Mouse (Mus musculus) kidney, adult 18-20 months (tissue): ENCODE measurements at regions not wholly inside any gene's neighbourhood (a gene's known extent, or its start where the extent isn't known, plus 50 kb on each side); places are given as distances from the start of the nearest gene placed in this dataset.

Source experiments
- DNase-seq: peaks from one replicate; pipeline ENCODE4 v3.0.0; 2021

DNA sequence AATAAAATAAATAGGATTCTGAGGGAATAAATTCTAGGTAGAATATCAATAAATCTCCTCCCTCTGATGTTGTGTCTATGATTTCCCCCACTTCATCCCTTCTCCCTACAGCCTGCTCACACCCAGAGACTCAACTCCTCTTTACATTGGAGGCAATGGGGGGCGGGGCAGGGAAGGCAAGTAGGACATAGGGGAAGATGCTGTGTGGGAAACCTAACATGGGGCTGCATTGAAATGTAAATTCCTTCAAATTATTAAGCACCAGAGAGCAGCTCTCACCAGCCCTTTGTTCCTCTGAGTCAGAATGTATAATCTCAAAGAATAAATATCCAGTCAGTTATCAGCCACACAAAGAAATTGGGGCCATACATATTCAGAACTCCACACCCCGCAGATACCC, 91.6 kb downstream of the Nuf2 start:
- no peak for DNase-seq

GRCm38 (mm10) chr1:169438006-169438405, 93.3 kb downstream of the Nuf2 start:
- DNase-seq = no peak

GRCm38 (mm10) chr1:169422408-169422807, 108.9 kb downstream of the Nuf2 start:
- no peak for DNase-seq

GRCm38 (mm10) chr1:169421671-169422070, 109.6 kb downstream of the Nuf2 start:
- DNase-seq = no peak

DNA sequence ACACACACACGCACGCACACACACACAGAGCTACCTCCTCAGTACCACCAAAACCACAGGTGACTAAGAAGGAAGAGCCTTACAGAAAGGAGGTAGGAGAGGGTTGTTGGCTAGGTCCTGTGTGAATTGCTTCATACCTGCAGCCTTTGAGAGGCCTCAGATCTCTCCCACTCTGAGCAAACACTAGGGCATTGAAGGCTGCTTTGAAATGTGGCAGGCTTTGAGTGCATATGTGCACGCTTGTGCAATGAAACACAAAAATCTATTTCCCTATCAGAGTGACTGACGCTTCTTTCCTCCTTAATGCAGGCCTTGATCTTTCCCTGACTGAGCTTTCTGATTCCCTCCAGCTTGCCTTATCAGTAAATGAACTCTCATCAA, 112.6 kb downstream of the Nuf2 start:
- no peak for DNase-seq

GRCm38 (mm10) chr1:169417979-169418664, 113.1 kb downstream of the Nuf2 start:
- no peak for DNase-seq

DNA sequence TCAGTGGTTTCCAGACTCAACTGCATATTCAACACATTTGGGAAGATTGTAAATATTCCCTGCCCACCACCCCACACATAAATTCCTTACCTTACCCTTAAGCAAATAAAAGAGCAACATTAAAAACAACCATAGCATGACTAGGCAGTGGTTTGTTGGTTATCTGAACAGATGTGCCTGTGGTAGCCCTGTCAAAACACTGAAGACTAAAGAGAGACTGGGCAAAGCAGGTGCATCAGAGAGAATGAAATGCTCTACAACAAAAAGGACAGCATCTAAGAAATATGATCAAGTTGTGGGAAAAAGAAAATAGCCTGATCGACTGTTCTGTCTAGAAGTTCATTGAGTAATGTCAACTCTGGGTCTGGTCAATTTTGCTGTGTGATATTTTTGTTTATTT, 114.6 kb downstream of the Nuf2 start:
- DNase-seq = no peak

DNA sequence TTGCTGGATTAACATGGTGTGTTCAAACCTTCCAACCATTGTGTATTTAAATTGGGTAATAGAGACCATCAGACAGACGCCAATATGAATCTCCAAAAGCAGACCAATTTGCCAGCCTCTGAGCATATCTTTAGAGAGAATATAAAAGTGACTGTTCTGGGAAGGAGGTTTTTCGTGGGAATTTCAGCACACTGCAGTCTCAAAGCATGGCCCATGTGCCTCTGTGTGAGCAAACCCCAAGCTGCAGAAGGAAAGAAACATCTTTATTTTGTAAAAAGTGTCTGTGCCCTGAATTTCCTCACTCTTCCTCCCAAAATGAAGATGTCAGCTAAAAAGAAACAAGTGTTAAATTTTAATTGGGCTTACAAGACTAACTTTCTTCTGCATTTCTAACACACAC, 123.1 kb downstream of the Nuf2 start:
- DNase-seq = no peak

DNA sequence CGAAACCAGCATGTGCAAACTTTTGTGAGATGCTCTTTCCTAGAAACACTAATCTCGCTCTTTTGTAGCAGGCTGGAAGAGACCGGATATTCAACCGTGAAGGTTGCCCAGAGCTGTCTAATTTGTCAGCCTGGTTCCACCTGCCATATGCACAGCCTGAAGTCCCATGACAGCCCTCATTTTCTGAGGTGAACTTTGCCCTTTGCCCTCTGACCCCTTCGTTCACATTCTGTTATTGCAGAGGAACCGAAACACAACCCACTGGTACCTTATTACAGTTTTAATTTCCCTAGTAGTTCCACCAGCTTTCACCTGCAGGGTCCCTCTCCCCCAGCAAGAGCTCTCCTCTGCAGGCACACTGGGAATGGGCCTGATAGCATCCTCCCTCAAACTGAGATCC, 130.4 kb downstream of the Nuf2 start:
- DNase-seq = no peak

DNA sequence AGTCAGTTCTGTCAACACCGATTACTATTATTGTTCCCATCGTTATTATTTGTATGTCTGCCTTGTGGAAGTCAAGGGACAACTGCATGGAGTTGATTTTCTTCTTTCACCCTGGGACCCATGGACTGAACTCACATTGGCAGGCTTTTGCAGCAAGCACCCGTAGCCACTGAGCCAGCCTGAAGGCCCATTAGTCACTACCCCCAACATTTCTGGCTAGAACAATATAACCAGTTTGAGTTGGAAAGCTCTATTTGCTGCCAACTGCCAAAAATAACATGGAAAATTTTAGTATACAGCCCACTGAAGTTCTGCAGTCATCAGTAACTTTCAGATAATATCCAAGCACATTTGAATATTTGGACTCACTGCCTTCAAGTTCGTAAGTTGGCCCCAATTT, 133.9 kb downstream of the Nuf2 start:
- DNase-seq = no peak

GRCm38 (mm10) chr1:169387056-169387455, 144.2 kb downstream of the Nuf2 start:
- DNase-seq = no peak

GRCm38 (mm10) chr1:169385740-169386424, 145.4 kb downstream of the Nuf2 start:
- DNase-seq = no peak

GRCm38 (mm10) chr1:169374686-169375085, 156.6 kb downstream of the Nuf2 start:
- no peak for DNase-seq

DNA sequence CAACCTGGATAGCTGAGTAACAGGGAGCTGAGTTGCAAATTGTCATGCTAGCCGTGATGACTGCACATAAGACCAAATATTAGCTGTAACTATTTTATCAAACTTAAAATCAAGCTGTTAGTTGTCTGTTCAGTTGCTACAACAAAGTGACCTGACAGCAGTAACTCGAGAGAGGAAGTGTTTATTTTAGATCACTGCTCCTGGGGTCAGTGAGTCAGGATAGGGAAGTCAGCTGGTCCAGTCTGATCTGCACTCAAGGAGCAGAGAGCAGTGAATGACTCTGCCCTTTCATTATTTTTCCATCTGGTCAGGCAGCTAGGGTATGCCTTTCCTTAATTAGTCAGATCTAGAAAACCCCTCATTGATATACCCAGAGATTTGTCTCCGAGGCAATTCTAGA, 162.5 kb downstream of the Nuf2 start:
- DNase-seq = no peak

DNA sequence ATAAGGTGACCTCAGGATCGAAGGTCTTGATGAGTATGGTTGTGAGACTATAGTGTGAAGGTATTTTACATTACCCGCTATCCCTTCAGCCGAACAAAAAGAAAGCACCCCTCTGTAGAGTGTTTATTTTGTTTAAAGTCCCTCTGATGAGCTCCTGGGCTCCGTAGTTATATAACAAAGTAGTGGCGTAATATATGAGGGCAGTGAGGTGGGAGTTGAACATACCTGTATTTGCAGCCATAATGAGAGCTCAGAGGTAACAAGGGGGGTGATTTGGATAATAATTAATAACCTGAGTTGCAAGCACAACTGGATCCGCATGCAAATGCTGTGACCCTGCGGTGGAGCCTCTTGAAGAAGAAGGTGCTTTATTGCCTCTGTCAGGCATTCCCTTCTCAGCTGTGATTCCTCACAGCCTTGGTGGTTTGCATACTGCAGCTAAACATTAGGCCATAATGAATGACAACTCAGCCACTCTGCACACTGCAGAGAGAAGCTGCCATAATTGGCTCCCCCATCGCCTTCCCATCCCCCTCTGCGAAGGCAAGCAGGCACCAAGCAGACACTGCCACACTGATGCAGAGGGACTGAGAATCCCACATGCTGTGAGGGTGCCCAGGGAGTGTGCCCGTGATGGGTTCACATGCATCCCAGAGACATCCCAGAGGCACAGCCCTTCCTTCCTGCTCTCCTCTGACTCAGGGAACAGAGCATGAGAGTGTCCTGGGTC, 163.3 kb downstream of the Nuf2 start:
- no peak for DNase-seq

DNA sequence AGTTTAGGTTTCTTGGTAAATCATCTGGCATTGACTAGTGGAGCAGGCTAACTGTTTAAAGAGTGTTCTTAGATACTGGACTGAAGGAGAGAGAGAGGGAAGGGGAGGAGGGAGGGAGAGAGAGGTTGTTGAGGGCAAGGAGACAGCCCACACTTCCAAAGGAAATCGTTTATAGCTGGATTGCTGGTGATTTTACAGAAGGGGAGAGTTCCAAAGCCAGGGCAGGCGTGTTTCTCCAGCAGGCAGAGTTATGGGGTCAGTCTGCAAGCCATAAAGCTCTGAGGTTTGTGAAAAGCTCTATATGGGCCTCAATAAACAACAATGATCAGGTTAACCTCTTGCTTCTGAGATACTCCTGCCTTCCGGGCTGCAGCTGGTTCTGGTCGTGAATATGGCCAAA, 163.9 kb downstream of the Nuf2 start:
- DNase-seq = no peak

DNA sequence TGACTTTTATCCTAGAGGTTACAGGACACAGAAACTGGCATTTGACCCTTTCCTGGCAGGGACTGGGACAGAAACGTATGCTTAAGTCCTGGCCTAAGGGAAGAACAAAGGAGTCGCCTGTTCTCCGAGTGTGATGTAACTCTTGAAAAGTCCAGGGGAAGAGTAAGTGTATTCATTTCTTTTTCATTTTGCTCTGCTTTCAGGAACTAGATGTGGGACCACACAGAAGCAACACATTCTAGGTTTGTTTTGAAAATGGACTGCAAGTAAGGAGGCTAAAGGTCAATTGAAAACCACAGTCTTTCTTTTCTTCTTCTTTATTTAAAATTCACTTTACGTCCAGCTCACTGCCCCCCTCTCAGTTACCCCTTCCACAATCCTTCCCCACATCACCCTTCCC, 168.7 kb downstream of the Nuf2 start:
- DNase-seq = no peak

- no peak for DNase-seq
Measured at GRCm38 (mm10) chr1:169357652-169358241, 173.5 kb downstream of the Nuf2 start.

DNA sequence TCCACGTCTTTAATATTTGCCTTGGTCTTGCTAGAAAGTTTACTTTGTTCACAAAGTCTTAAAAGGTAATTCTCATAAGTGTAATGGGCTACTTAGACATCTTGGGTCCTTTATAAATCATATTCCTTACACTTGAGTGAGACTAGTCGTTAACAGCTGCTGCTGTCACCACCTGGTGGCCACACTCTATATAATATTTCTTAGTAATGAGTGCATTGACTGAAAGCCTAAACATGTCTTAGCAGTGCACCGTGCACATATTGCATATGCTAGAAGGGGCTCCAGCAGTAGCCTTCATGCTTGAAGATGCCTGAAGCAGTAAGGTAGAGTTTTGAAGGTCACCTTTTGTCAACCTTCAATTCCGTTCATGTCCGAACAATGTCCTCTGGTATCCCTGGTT, 177.2 kb downstream of the Nuf2 start:
- peak; percentile 26 for DNase-seq

- DNase-seq = peak; percentile 34
Measured at GRCm38 (mm10) chr1:169347692-169348091, 183.6 kb downstream of the Nuf2 start.

GRCm38 (mm10) chr1:169346876-169347275, 184.4 kb downstream of the Nuf2 start:
- DNase-seq = no peak

GRCm38 (mm10) chr1:169341131-169341530, 190.1 kb downstream of the Nuf2 start:
- DNase-seq = no peak

- no peak for DNase-seq
Measured at GRCm38 (mm10) chr1:169338461-169338860, 192.8 kb downstream of the Nuf2 start.

DNA sequence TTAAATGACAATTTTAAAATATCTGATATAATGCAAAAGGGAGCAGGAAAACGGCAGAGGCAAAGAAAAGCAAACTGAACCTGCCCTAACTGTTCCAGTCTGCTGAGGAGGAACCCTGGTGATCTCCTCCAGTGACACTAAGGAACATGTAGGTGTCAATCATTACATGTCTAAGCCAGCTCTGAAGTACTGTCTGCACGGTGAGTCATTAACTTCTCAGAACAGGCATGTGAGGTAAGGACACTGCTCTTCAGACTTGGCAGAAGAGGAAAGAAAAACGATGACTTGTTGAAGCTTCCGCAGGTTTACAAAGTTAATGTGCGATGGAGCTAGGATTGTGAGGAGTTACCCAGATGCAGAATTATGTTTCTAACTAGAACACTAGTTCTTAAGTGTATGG, 199.1 kb downstream of the Nuf2 start:
- DNase-seq = peak; percentile 18
